Mouse (Mus musculus): ENCODE results near the gene Cdc20.

- TF ChIP-seq CTCF (IDR thresholded peaks at IDR 0.05; ENCODE audit: low read depth, low read length), result no peak
- TF ChIP-seq POLR2A (IDR thresholded peaks at IDR 0.05; ENCODE audit: extremely low read depth, insufficient read depth, low read length), result 0 out of 2 replicates have a peak, but pooled peaks have one; percentile 20
Observed at GRCm38 (mm10) chr4:118429215-118429895, 7.8 kb downstream of the Cdc20 start.
